ENCODE assay signal across 23 mouse cellular contexts in genomic region chr4:95167216-95167615, GRCm38 (mm10).
"Had no signal": no experiment of that assay in that cellular context is flagged by ENCODE, and none has a peak within 500 bp of the region (broad histone marks: within the 10 kb centered on the region; RNA-seq: fewer than 3 reads in every experiment).

No protein-coding gene starts in this region.

- DNase-seq: gastrocnemius, postnatal 14 days; gastrocnemius, postnatal 36 days; heart, adult 18-20 months; heart, postnatal 14 days; heart, postnatal 36 days; kidney, adult 11 months; kidney, adult 2 months; kidney, adult 9 months; kidney, postnatal 14 days; kidney, postnatal 36 days; layer of hippocampus, adult 9-11 months; layer of hippocampus, postnatal 36 days; liver; liver, embryonic 13.5 days had no signal

- ATAC-seq: hindbrain, postnatal 0 days had no signal

- H3K4me3 ChIP-seq: heart, embryonic 13.5 days; heart, embryonic 15.5 days; hindbrain, embryonic 13.5 days; hindbrain, embryonic 15.5 days; kidney, embryonic 15.5 days; limb, embryonic 10.5 days; limb, embryonic 12.5 days; liver, embryonic 13.5 days had no signal

- H3K27ac ChIP-seq: heart, embryonic 13.5 days; heart, embryonic 15.5 days; hindbrain, embryonic 13.5 days; hindbrain, embryonic 15.5 days; hindbrain, postnatal 0 days; kidney, embryonic 15.5 days; kidney, postnatal 0 days; limb, embryonic 10.5 days; limb, embryonic 12.5 days; liver, embryonic 13.5 days had no signal

- H3K27me3 ChIP-seq: heart, embryonic 13.5 days; heart, embryonic 15.5 days; hindbrain, embryonic 15.5 days; kidney, embryonic 15.5 days; limb, embryonic 12.5 days; liver, embryonic 13.5 days had no signal

- H3K36me3 ChIP-seq: heart, embryonic 13.5 days; heart, embryonic 15.5 days; hindbrain, embryonic 13.5 days; hindbrain, embryonic 15.5 days; kidney, embryonic 15.5 days; limb, embryonic 10.5 days; limb, embryonic 12.5 days; liver, embryonic 13.5 days had no signal

- H3K4me1 ChIP-seq: heart, embryonic 15.5 days; hindbrain, embryonic 13.5 days; hindbrain, embryonic 15.5 days had no signal
